Mouse (Mus musculus) MEL (cell line): ENCODE data around the gene Ddx24.
A peak's percentile ranks its signal among the peaks of the same experiment; 100 is the strongest.

Experiments used
- CHD1 ChIP-seq: IDR thresholded peaks from 2 replicates; pipeline ENCODE4 v1.6.1; 2012; ENCODE audit warnings: low read depth, mild to moderate bottlenecking, inconsistent platforms, low read length, improper control_type of control experiment
- CHD2 ChIP-seq: IDR thresholded peaks from 2 replicates; pipeline ENCODE4 v1.6.1; 2011; ENCODE audit warnings: low read length, improper control_type of control experiment
- CTCF ChIP-seq, 3 experiments: IDR thresholded peaks in 2 of 3; conservative IDR thresholded peaks in 1 of 3; 2 replicates each; pipeline ENCODE4 v1.5.1; 2011 to 2012; ENCODE audit warnings: low read length in 3 of 3, low read depth in 2 of 3, mild to moderate bottlenecking in 2 of 3, improper control_type of control experiment in 1 of 3, inconsistent platforms in 1 of 3, mixed read lengths in 1 of 3, moderate library complexity in 1 of 3; ENCODE audit not compliant: control insufficient read depth in 1 of 3, insufficient read depth in 1 of 3, poor library complexity in 1 of 3, severe bottlenecking in 1 of 3
- GATA1 ChIP-seq: IDR thresholded peaks from 2 replicates; pipeline ENCODE4 v1.6.1; 2011; ENCODE audit warnings: low read depth, low read length, improper control_type of control experiment
- HCFC1 ChIP-seq: IDR thresholded peaks from 2 replicates; pipeline ENCODE4 v1.6.1; 2012; ENCODE audit warnings: low read depth, mild to moderate bottlenecking, inconsistent platforms, low read length, improper control_type of control experiment, moderate library complexity
- POLR2A ChIP-seq, 2 experiments: IDR thresholded peaks; 2 replicates each; pipeline ENCODE4 v1.6.1; 2011 to 2012; ENCODE audit warnings: low read length in 2 of 2, mild to moderate bottlenecking in 2 of 2, control low read depth in 1 of 2, improper control_type of control experiment in 1 of 2, low read depth in 1 of 2, moderate library complexity in 1 of 2; ENCODE audit not compliant: control insufficient read depth in 1 of 2, insufficient read depth in 1 of 2, poor library complexity in 1 of 2
- POLR2AphosphoS2 ChIP-seq: IDR thresholded peaks from 2 replicates; pipeline ENCODE4 v1.6.1; 2011; ENCODE audit warnings: low read length, improper control_type of control experiment
- SIN3A ChIP-seq: IDR thresholded peaks from 2 replicates; pipeline ENCODE4 v1.6.1; 2012; ENCODE audit warnings: low read length, improper control_type of control experiment, inconsistent platforms
- UBTF ChIP-seq: IDR thresholded peaks from 2 replicates; pipeline ENCODE4 v1.6.1; 2012; ENCODE audit warnings: low read depth, mild to moderate bottlenecking, inconsistent platforms, low read length, improper control_type of control experiment, moderate library complexity, borderline replicate concordance; ENCODE audit not compliant: insufficient read depth

DNA sequence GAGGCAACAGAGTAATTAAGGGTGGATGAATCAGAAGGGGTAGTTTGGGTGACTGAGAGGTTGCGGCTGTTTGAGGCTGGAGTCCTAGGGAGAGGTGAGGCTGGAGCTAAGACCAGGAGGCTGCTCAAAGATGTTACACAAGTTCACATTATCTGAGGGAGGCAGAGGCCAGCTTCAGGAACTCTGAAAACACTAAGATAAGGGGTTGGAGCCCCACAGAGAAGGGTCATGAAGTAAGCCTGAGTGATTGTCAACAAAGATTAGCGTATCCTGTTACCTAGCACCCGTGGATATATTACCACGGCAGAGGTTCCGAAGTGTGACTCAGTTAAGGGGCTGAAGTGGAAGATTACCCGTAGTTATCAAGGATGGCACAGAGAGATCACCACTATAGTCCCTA is 32.1 kb downstream of the Ddx24 start:
- no peak for TF ChIP-seq CHD1
- TF ChIP-seq UBTF: no peak
- TF ChIP-seq CHD2: peak; percentile 38; the same call in 1 of the 2 replicates
- TF ChIP-seq POLR2AphosphoS2: peak; percentile 71; the same call in 1 of the 2 replicates
- TF ChIP-seq GATA1: peak; percentile 99
- TF ChIP-seq POLR2A (IDR thresholded peaks at IDR 0.05; ENCODE audit: control insufficient read depth in 1 of 2, insufficient read depth in 1 of 2, low read depth in 1 of 2, low read length in 2 of 2, poor library complexity in 1 of 2): 0 out of 4 replicates have a peak, but pooled peaks of 1 of the 2 experiments have one; percentile 32
- TF ChIP-seq CTCF (IDR thresholded peaks at IDR 0.05 in 2 of 3, conservative IDR thresholded peaks at IDR 0.05 in 1 of 3; ENCODE audit: control insufficient read depth in 1 of 3, insufficient read depth in 1 of 3, low read depth in 2 of 3, low read length in 3 of 3, poor library complexity in 1 of 3, severe bottlenecking in 1 of 3): no peak
- peak; percentile 62; the same call in 1 of the 2 replicates for TF ChIP-seq HCFC1
- peak; percentile 92 for TF ChIP-seq SIN3A
